Mouse (Mus musculus) kidney, adult 2 months (tissue): ENCODE results near the gene Lypd6.

Experiments
- CTCF ChIP-seq: fragments of 200-500 bp; conservative IDR thresholded peaks from 2 replicates; pipeline ENCODE4 v1.5.1; 2011; ENCODE audit warnings: low read depth, mild to moderate bottlenecking, control low read depth, low read length, moderate library complexity, mixed read lengths; ENCODE audit not compliant: insufficient read depth, insufficient read length
- POLR2A ChIP-seq: fragments of 200-500 bp; IDR thresholded peaks from one replicate; pipeline ENCODE4 v1.6.1; 2011; ENCODE audit warnings: low read depth, low read length, control low read depth

- TF ChIP-seq POLR2A (no peak), CTCF (no peak)
Measured at GRCm38 (mm10) chr2:50110167-50110566, 43.9 kb downstream of the Lypd6 start.
